Mouse (Mus musculus) cortical plate, adult 2 months (tissue): Measurements from ENCODE around the gene Tyk2.

Source experiments
- CTCF ChIP-seq: fragments of 200-500 bp; IDR thresholded peaks from 2 replicates; pipeline ENCODE4 v1.5.1; 2011; ENCODE audit warnings: mild to moderate bottlenecking, control low read depth, low read length; ENCODE audit not compliant: insufficient read depth; ENCODE audit errors: extremely low read depth
- POLR2A ChIP-seq: fragments of 200-500 bp; IDR thresholded peaks from 2 replicates; pipeline ENCODE4 v1.6.1; 2011; ENCODE audit warnings: mild to moderate bottlenecking, low read length, control low read depth; ENCODE audit not compliant: insufficient read depth; ENCODE audit errors: extremely low read depth

GRCm38 (mm10) chr9:21102076-21102475, 29.0 kb downstream of the Tyk2 start:
- no peak for TF ChIP-seq CTCF
- no peak for TF ChIP-seq POLR2A
